In the genomic region with DNA sequence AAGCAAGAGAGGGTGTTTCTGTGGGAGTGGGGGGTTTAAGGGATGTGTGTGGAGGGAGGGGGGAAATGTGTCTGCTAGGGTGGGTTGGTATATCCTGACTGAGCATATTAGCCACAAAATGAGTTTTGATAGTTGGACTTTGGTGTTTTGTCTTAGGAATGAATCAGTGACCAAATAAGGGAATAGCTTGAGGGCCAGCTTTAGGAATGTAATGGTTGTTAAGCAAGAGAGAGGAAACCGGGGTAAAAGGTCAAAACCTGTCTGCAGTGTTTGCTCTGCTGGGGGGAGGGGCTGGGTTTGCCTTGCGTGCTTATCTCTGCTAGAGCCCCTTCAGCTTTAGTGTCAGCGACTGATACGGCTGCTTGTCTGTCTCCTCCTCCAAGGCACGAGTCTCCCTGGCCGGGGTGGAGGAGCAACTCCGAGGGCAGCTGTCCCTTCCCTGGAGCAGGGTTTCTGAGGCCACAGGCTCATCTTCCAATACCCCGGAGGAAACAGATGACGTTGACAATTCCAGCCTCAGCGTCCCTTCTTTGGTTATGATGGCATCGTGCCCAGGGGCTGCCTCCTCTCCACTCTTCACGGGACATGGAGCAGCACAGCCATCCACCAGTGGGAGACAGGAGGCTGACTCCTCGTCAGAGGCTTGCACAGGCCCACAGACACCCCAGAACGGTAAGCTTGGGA, we compare ENCODE assay signal across 8 mouse cellular contexts. TPM values are rescaled to one million over a fixed set of nuclear protein-coding genes. Genes with fewer than 3 reads are reported as not detected.
DNase-seq lines count a peak whose midpoint lies in the region; ATAC-seq and TF ChIP-seq lines count a peak whose summit lies in the region.

No protein-coding gene starts in this region.

- H3K9me3 ChIP-seq in E14TG2a.4 (ENCODE audit: low read length) = no peaks in the 10 kb centered on the region
- H3K9me3 ChIP-seq in forebrain, embryonic 13.5 days (replicated peaks) = no peaks in the 10 kb centered on the region
- no peaks in the 10 kb centered on the region for H3K9me3 ChIP-seq in intestine, embryonic 15.5 days

- H3K27ac ChIP-seq in forebrain, embryonic 13.5 days = 0 out of 2 replicates have a peak overlapping the region, but pooled peaks have one; percentile 40
- H3K27ac ChIP-seq in intestine, embryonic 15.5 days = peak overlapping the region; percentile 95

- no peak for ATAC-seq in forebrain, embryonic 13.5 days
- ATAC-seq in intestine, embryonic 15.5 days = peak; percentile 90

- H3K36me3 ChIP-seq in E14TG2a.4 (ENCODE audit: insufficient read depth, low read length) = peaks cover 43% of the 10 kb centered on the region
- no peaks in the 10 kb centered on the region for H3K36me3 ChIP-seq in forebrain, embryonic 13.5 days (ENCODE audit: poor library complexity, severe bottlenecking)
- H3K36me3 ChIP-seq in intestine, embryonic 15.5 days = no peaks in the 10 kb centered on the region

- no peaks in the 10 kb centered on the region for H3K27me3 ChIP-seq in E14TG2a.4 (ENCODE audit: insufficient read depth, low read length)
- H3K27me3 ChIP-seq in forebrain, embryonic 13.5 days = no peaks in the 10 kb centered on the region
- H3K27me3 ChIP-seq in intestine, embryonic 15.5 days (replicated peaks) = no peaks in the 10 kb centered on the region

- H3K4me3 ChIP-seq in E14TG2a.4 (replicated peaks; ENCODE audit: low read length) = peak overlapping the region; percentile 67
- no peak overlapping the region for H3K4me3 ChIP-seq in forebrain, embryonic 13.5 days
- H3K4me3 ChIP-seq in intestine, embryonic 15.5 days (replicated peaks) = peak overlapping the region; percentile 27

- H3K9ac ChIP-seq in forebrain, embryonic 13.5 days = peak overlapping the region; percentile 26; the same call in 1 of the 2 replicates
- peak overlapping the region; percentile 49 for H3K9ac ChIP-seq in intestine, embryonic 15.5 days

- WGBS in forebrain, embryonic 13.5 days = 23% methylated on average over 14 of the region's 14 CpGs
- under 1% methylated on average over 14 of the region's 14 CpGs for whole genome bisulfite sequencing in intestine, embryonic 15.5 days

- intact Hi-C loops in left cerebral cortex, postnatal 14 days (cut with DNase I) = no loop called here

- DNase-seq in adrenal gland, adult 18-20 months (ENCODE audit: low spot score in 2 of 2) = peak; percentile 59 to 62
- DNase-seq in lung, adult 18-20 months = peak; percentile 83 to 91
- DNase-seq in ovary, postnatal 36 days (ENCODE audit: low spot score) = peak; percentile 72
- DNase-seq in left cerebral cortex, postnatal 14 days (ENCODE audit: low spot score in 2 of 2) = no peak
- DNase-seq in right cerebral cortex, adult 2 months (ENCODE audit: low spot score in 2 of 2) = no peak

- TF ChIP-seq CTCF in E14TG2a.4 (conservative IDR thresholded peaks at IDR 0.05; ENCODE audit: low read length) = no peak

- H3K4me2 ChIP-seq in forebrain, embryonic 13.5 days = no peak overlapping the region
- H3K4me2 ChIP-seq in intestine, embryonic 15.5 days (replicated peaks) = peak overlapping the region; percentile 60

- peaks cover 76% of the 10 kb centered on the region for H3K4me1 ChIP-seq in E14TG2a.4 (replicated peaks; ENCODE audit: low read depth, low read length)
- no peaks in the 10 kb centered on the region for H3K4me1 ChIP-seq in forebrain, embryonic 13.5 days
- H3K4me1 ChIP-seq in intestine, embryonic 15.5 days (replicated peaks) = peaks cover 16% of the 10 kb centered on the region

RNA-seq across cellular contexts. Expression of a gene that starts 6.3 kb away (rescaled TPM):
- total RNA-seq in adrenal gland, adult 18-20 months (2021) = 10 to 100 TPM; 50.4 to 63.2 TPM
- 0.47 and 0.81 TPM in 2 replicates for polyA plus RNA-seq in forebrain, embryonic 13.5 days (2015; fragmentation: Nextera tagmentation; extraction: Ambion mirVana)
- polyA plus RNA-seq in intestine, embryonic 15.5 days (2015; fragmentation: Nextera tagmentation; extraction: Ambion mirVana) = 0.97 and 1.2 TPM in 2 replicates
- 10 to 100 TPM; 70.4 to 71.4 TPM for total RNA-seq in left cerebral cortex, postnatal 14 days (2021)

RNA-seq across cellular contexts. Expression of a gene that starts 29.1 kb away (rescaled TPM):
- total RNA-seq in adrenal gland, adult 18-20 months (2021) = not detected
- 0.42 and 1.0 TPM in 2 replicates for polyA plus RNA-seq in forebrain, embryonic 13.5 days (2015; fragmentation: Nextera tagmentation; extraction: Ambion mirVana)
- polyA plus RNA-seq in intestine, embryonic 15.5 days (2015; fragmentation: Nextera tagmentation; extraction: Ambion mirVana) = 103 and 125 TPM in 2 replicates
- total RNA-seq in left cerebral cortex, postnatal 14 days (2021) = not detected

RNA-seq across cellular contexts. Expression of a gene that starts 50.0 kb away (rescaled TPM):
- 100 to 1,000 TPM; 111 to 113 TPM for total RNA-seq in adrenal gland, adult 18-20 months (2021)
- polyA plus RNA-seq in forebrain, embryonic 13.5 days (2015; fragmentation: Nextera tagmentation; extraction: Ambion mirVana) = 256 and 269 TPM in 2 replicates
- polyA plus RNA-seq in intestine, embryonic 15.5 days (2015; fragmentation: Nextera tagmentation; extraction: Ambion mirVana) = 254 and 276 TPM in 2 replicates
- total RNA-seq in left cerebral cortex, postnatal 14 days (2021) = 10 to 100 TPM; 75.4 to 78.0 TPM

RNA-seq across cellular contexts. Expression of a gene that starts 52.3 kb away (rescaled TPM):
- 10 to 100 TPM; 17.1 to 51.5 TPM for total RNA-seq in adrenal gland, adult 18-20 months (2021)
- 0.77 and 0.96 TPM in 2 replicates for polyA plus RNA-seq in forebrain, embryonic 13.5 days (2015; fragmentation: Nextera tagmentation; extraction: Ambion mirVana)
- polyA plus RNA-seq in intestine, embryonic 15.5 days (2015; fragmentation: Nextera tagmentation; extraction: Ambion mirVana) = 11.0 and 13.9 TPM in 2 replicates
- total RNA-seq in left cerebral cortex, postnatal 14 days (2021) = 10 to 100 TPM; 19.5 to 23.5 TPM

Comparison
In these comparisons a context has a peak if more than half of its experiments do, and no peak if none do; other contexts are left out.
1. DNase-seq: peak in adrenal gland, adult 18-20 months (2 of 2), lung, adult 18-20 months (2 of 2) and ovary, postnatal 36 days (single experiment); none in left cerebral cortex, postnatal 14 days (0 of 2) and right cerebral cortex, adult 2 months (0 of 2).